Mouse (Mus musculus) ES-Bruce4 (cell line): ENCODE data around the gene Zfp771.
"Not testable (repeated sequence)": the region's sequence is repeated elsewhere in the genome, so short reads cannot be mapped to it uniquely, and the experiment has no call there.

Experiments
- CTCF ChIP-seq: IDR thresholded peaks from one replicate; pipeline ENCODE4 v1.8.1; 2011; ENCODE audit warnings: low read depth, low read length
- EP300 ChIP-seq: IDR thresholded peaks from 2 replicates; pipeline ENCODE4 v1.6.1; 2011; ENCODE audit warnings: low read depth, low read length; ENCODE audit not compliant: insufficient read depth

DNA sequence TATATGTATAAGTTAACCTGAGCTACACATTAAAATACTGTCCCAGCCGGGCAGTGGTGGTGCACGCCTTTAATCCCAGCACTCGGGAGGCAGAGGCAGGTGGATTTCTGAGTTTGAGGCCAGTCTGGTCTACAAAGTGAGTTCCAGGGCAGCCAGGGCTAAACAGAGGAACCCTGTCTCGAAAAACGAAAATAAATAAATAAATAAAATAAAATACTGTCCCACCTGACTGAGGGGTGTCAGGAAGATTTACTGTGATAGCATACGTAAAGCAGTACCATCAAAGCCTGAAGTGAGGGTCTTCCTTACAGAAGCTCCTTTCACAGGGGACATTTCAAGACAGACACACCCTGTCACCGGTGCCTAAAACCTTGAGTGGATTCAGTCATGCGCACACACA lies 6.4 kb downstream of the Zfp771 start:
- TF ChIP-seq CTCF, EP300: not testable (repeated sequence)
